Mouse (Mus musculus) small intestine, adult 2 months (tissue): ENCODE data around the gene Serpinb1a.

Experiments
- CTCF ChIP-seq: fragments of 200-500 bp; IDR thresholded peaks from 2 replicates; pipeline ENCODE4 v1.5.1; 2012; ENCODE audit warnings: low read depth, mild to moderate bottlenecking, control low read depth, inconsistent platforms, low read length, moderate library complexity, mixed read lengths; ENCODE audit not compliant: insufficient replicate concordance, insufficient read length; ENCODE audit errors: extremely low read depth
- POLR2A ChIP-seq: fragments of 200-500 bp; IDR thresholded peaks from 2 replicates; pipeline ENCODE4 v1.6.1; 2012; ENCODE audit warnings: low read depth, mild to moderate bottlenecking, control low read depth, inconsistent platforms, low read length, moderate library complexity

GRCm38 (mm10) chr13:32853073-32853472 lies 2.1 kb upstream of the Serpinb1a start:
- TF ChIP-seq POLR2A (no peak), CTCF (no peak)
